Mouse (Mus musculus) heart, embryonic 14.5 days (tissue): ENCODE results near the gene Agbl4. TPM values are rescaled to one million over a fixed set of nuclear protein-coding genes. Genes with fewer than 3 reads are reported as not detected.

Experiments used
- ATAC-seq: fragments of 200-750 bp; cut with Nextera tagmentation; 2 replicates; pipeline ENCODE4 v1.8.0; 2017; ENCODE audit warnings: low read depth, moderate TSS enrichment; ENCODE audit not compliant: insufficient number of reproducible peaks, insufficient read depth, low FRiP score
- H3K27ac ChIP-seq, 2 experiments: fragments of 200-500 bp in 1 of 2; fragments of 300-500 bp in 1 of 2; sonication (generic) in 1 of 2; replicated peaks in 1 of 2; 2 replicates each; pipeline ENCODE4 v1.5.1; 2012 to 2014; ENCODE audit warnings: low read depth in 2 of 2, low read length in 2 of 2, control low read depth in 1 of 2, mild to moderate bottlenecking in 1 of 2, mixed read lengths in 1 of 2; ENCODE audit not compliant: control insufficient read depth in 1 of 2, insufficient read depth in 1 of 2
- H3K27me3 ChIP-seq: fragments of 300-500 bp; sonication (generic); 2 replicates; pipeline ENCODE4 v1.6.1; 2014; ENCODE audit warnings: mild to moderate bottlenecking, low read length, control low read depth; ENCODE audit not compliant: control insufficient read depth, insufficient read depth
- H3K36me3 ChIP-seq: fragments of 300-500 bp; sonication (generic); 2 replicates; pipeline ENCODE4 v1.6.1; 2014; ENCODE audit warnings: mild to moderate bottlenecking, control low read depth, low read length, mixed read lengths; ENCODE audit not compliant: control insufficient read depth, insufficient read depth
- H3K4me1 ChIP-seq, 2 experiments: fragments of 200-500 bp in 1 of 2; fragments of 300-500 bp in 1 of 2; sonication (generic) in 1 of 2; 2 replicates each; pipeline ENCODE4 v1.6.1; 2012 to 2014; ENCODE audit warnings: low read length in 2 of 2, control low read depth in 1 of 2, mixed read lengths in 1 of 2; ENCODE audit not compliant: control insufficient read depth in 2 of 2, insufficient read depth in 2 of 2
- H3K4me2 ChIP-seq: fragments of 300-500 bp; sonication (generic); 2 replicates; pipeline ENCODE4 v1.6.1; 2014; ENCODE audit warnings: mild to moderate bottlenecking, low read length
- H3K4me3 ChIP-seq, 2 experiments: fragments of 200-500 bp in 1 of 2; fragments of 300-500 bp in 1 of 2; sonication (generic) in 1 of 2; 2 replicates each; pipeline ENCODE4 v1.5.1; 2012 to 2014; ENCODE audit warnings: low read length in 2 of 2, mild to moderate bottlenecking in 2 of 2, control low read depth in 1 of 2, low read depth in 1 of 2, moderate library complexity in 1 of 2; ENCODE audit not compliant: control insufficient read depth in 1 of 2, insufficient read depth in 1 of 2
- H3K9ac ChIP-seq: fragments of 300-500 bp; sonication (generic); 2 replicates; pipeline ENCODE4 v1.6.1; 2014; ENCODE audit warnings: mild to moderate bottlenecking, low read length
- H3K9me3 ChIP-seq: fragments of 300-500 bp; sonication (generic); 2 replicates; pipeline ENCODE4 v1.6.1; 2016; ENCODE audit warnings: low read length, control low read depth; ENCODE audit not compliant: control insufficient read depth
- whole genome bisulfite sequencing: fragments of 180-500 bp; shearing (Covaris S2); extraction: QIAGEN DNeasy Blood & Tissue Kit; methylation state at CpG from one replicate; pipeline ENCODE4 v1.1.7; 2014; 5-methylcytosine and 5-hydroxymethylcytosine counted together
- polyA plus RNA-seq: library from polyadenylated mRNA; unstranded; fragments of >200 nt; fragmentation: Nextera tagmentation; extraction: Ambion mirVana; gene quantifications from 2 replicates; pipeline ENCODE4 v1.2.1, GENCODE M21; 2014

Agbl4 gene
- polyA plus RNA-seq, 1 experiment from 2014 or later = 1.1 TPM

DNA sequence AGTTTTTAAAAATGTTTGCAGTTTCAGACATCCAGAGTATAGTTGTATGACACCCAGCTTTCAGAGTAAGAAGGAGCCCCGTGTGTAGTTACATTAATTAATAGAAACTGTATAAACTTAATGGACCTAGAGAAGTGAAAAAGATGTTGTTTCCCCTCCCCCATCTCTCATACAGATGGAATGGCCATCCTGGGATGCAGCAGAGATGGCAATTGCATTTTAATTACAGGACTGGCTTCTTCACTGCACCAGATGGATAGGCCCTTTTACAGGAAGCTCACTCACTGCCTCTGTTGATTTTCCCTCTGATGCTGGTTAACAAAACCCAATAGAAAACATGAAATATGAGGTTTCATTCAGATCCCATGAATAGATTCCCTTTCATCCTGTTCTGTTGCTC lies 337.7 kb downstream of the Agbl4 start:
- H3K9ac ChIP-seq = no peak overlapping the region
- no peaks in the 10 kb centered on the region for H3K9me3 ChIP-seq
- H3K27ac ChIP-seq = no peak overlapping the region
- no peaks in the 10 kb centered on the region for H3K36me3 ChIP-seq
- WGBS = 78% methylated on average over 1 of the region's 1 CpGs
- H3K27me3 ChIP-seq = no peaks in the 10 kb centered on the region
- no peak overlapping the region for H3K4me2 ChIP-seq
- no peak overlapping the region for H3K4me3 ChIP-seq
- H3K4me1 ChIP-seq = no peaks in the 10 kb centered on the region
- no peak for ATAC-seq

- Histone ChIP-seq H3K4me3 (no peak overlapping the region), H3K4me1 (no peaks in the 10 kb centered on the region), H3K9me3 (no peaks in the 10 kb centered on the region), H3K4me2 (no peak overlapping the region), H3K27me3 (no peaks in the 10 kb centered on the region), H3K9ac (no peak overlapping the region), H3K36me3 (no peaks in the 10 kb centered on the region), H3K27ac (no peak overlapping the region)
- 85% methylated on average over 2 of the region's 2 CpGs for WGBS
- ATAC-seq = no peak
Measured at GRCm38 (mm10) chr4:110757941-110758340, 360.5 kb downstream of the Agbl4 start.

GRCm38 (mm10) chr4:110788596-110788995 lies 391.1 kb downstream of the Agbl4 start:
- Histone ChIP-seq H3K36me3 (no peaks in the 10 kb centered on the region), H3K9ac (no peak overlapping the region), H3K27ac (no peak overlapping the region), H3K4me3 (no peak overlapping the region), H3K9me3 (no peaks in the 10 kb centered on the region), H3K4me2 (no peak overlapping the region), H3K27me3 (no peaks in the 10 kb centered on the region), H3K4me1 (no peaks in the 10 kb centered on the region)
- no peak for ATAC-seq
- WGBS = 66% methylated on average over 4 of the region's 4 CpGs

DNA sequence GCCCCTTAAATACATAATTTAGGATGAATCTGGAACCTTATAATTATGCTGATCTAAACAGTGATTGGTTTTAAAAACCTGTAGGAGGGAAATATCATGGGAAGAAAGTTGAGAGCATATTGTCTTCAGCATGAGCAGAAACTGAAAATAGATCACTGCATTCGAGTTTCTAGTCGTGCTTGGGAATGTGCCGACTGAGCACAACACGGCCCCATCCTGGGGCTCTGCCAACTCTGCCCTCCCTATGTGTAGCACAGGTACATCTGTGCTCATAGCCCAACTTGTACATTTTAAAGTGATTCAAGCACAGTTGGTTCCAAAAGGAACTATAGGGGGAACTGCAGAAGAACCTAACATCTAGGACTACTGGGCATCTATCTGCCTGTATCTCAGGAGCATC lies 402.4 kb downstream of the Agbl4 start:
- ATAC-seq = no peak
- 52% methylated on average over 4 of the region's 4 CpGs for WGBS
- H3K4me1 ChIP-seq = no peaks in the 10 kb centered on the region

GRCm38 (mm10) chr4:110810947-110811346 lies 413.5 kb downstream of the Agbl4 start:
- H3K4me2 ChIP-seq = no peak overlapping the region
- no peaks in the 10 kb centered on the region for H3K9me3 ChIP-seq
- no peaks in the 10 kb centered on the region for H3K36me3 ChIP-seq
- no peak overlapping the region for H3K27ac ChIP-seq
- H3K4me3 ChIP-seq = no peak overlapping the region
- H3K4me1 ChIP-seq = no peaks in the 10 kb centered on the region
- H3K9ac ChIP-seq = no peak overlapping the region
- 58% methylated on average over 1 of the region's 1 CpGs for WGBS
- no peaks in the 10 kb centered on the region for H3K27me3 ChIP-seq
- no peak for ATAC-seq

More for the DNA sequence above, 402.4 kb downstream of the Agbl4 start:
- Histone ChIP-seq H3K4me2 (no peak overlapping the region), H3K9me3 (no peaks in the 10 kb centered on the region), H3K27ac (no peak overlapping the region), H3K36me3 (no peaks in the 10 kb centered on the region), H3K27me3 (no peaks in the 10 kb centered on the region), H3K4me3 (no peak overlapping the region), H3K9ac (no peak overlapping the region)

DNA sequence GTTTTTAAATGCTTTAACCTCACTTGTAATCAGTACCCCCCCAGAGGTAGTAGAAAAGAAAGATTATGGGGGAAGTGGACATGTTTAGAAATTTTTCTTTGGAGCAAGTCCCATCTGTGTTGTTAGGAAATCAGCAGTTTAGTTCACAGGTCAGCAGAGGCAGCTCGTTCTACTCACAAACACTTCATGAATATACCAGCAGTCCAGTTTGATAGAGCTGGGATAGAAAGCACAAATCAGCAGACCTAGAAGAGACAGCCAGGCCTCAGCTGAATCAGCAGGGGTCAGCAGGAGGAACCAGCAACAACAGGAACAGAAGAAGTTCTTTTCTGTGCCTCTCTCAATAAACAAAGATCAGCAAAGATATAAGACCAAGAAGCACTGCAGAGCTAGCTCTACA lies 435.3 kb downstream of the Agbl4 start:
- H3K9ac ChIP-seq = no peak overlapping the region
- no peaks in the 10 kb centered on the region for H3K4me1 ChIP-seq
- H3K4me3 ChIP-seq = no peak overlapping the region
- no peaks in the 10 kb centered on the region for H3K27me3 ChIP-seq
- no peak overlapping the region for H3K4me2 ChIP-seq
- no peak overlapping the region for H3K27ac ChIP-seq
- WGBS = 77% methylated on average over 1 of the region's 1 CpGs
- no peaks in the 10 kb centered on the region for H3K36me3 ChIP-seq
- ATAC-seq = no peak
- H3K9me3 ChIP-seq = no peaks in the 10 kb centered on the region

DNA sequence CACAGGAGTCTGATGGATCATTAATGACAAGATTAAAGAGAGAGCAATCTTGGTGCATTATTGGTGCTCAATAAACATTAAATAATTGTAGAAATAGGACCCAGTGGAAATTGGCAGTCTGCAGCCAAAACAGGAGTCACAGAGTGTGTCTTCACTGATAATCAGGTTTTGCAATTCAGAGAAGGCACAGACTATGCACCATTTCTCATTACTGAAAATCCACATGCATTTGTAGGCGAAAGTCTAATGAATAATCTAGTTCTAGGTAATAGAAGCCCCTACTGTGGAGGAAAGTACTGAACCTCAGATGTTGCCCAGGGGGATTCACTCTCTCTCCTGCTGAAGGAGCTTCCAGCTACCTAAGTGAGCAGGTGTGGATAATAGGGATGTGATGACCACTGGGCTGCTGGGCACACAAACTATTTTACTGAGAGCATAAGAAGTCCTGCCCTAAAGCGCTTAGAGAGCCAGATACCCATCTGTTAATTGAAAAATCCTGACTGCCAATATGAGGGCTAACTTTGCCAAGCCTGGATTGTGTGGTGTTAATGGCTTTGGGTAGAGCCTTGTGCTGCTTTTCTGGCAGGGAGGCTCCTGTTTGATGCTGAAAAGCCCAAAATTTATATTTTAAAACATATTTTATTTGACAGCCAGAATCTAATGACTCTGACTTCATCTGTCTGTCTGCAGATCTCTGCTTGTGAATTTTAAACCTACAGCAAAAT lies 482.4 kb downstream of the Agbl4 start:
- H3K36me3 ChIP-seq = no peaks in the 10 kb centered on the region
- WGBS = 69% methylated on average over 2 of the region's 2 CpGs
- no peak overlapping the region for H3K4me2 ChIP-seq
- no peak overlapping the region for H3K9ac ChIP-seq
- no peaks in the 10 kb centered on the region for H3K27me3 ChIP-seq
- H3K27ac ChIP-seq = no peak overlapping the region
- no peak overlapping the region for H3K4me3 ChIP-seq
- no peak for ATAC-seq
- no peaks in the 10 kb centered on the region for H3K4me1 ChIP-seq
- H3K9me3 ChIP-seq = no peaks in the 10 kb centered on the region

DNA sequence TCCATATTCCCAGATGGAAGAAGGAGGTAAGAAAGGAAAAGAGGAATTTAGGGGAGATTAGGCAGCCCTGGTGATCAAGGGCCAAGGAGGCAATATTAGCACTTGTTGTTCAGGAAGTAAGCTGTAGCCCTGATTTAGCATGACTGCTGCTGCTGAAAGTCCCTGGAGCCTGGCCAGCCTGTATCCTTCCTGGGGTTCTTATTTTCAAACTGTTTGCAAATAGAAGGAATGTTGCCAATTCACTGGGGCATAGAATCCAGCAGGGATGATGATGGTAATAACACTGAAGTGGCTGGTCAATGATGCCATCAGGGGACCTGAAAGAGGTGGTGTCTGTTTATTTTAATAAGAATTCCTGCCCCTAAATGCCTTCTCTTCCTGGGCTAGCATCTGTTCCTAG lies 518.6 kb downstream of the Agbl4 start:
- no peak for ATAC-seq
- Histone ChIP-seq H3K4me1 (no peaks in the 10 kb centered on the region), H3K36me3 (no peaks in the 10 kb centered on the region), H3K9me3 (no peaks in the 10 kb centered on the region), H3K4me3 (no peak overlapping the region), H3K9ac (no peak overlapping the region), H3K4me2 (no peak overlapping the region), H3K27ac (no peak overlapping the region), H3K27me3 (no peaks in the 10 kb centered on the region)
